Mouse (Mus musculus): ENCODE data around the gene Acot2. TPM values are rescaled to one million over a fixed set of nuclear protein-coding genes. Genes with fewer than 3 reads are reported as not detected.
A peak's percentile ranks its signal among the peaks of the same experiment; 100 is the strongest.

Acot2 gene
- polyA plus RNA-seq, 1 experiment: 3.5 TPM

- H3K27ac ChIP-seq (ENCODE audit: control insufficient read depth, insufficient read depth, low read depth, low read length, poor library complexity): peak within 1 kb of the TSS; percentile 79
- WGBS: under 1% methylated on average over 37 of the region's 37 CpGs
- H3K4me1 ChIP-seq (ENCODE audit: control insufficient read depth, insufficient read depth, low read length): peaks cover 4% of the 10 kb centered on the region; the same call in 1 of the 2 replicates
- H3K4me3 ChIP-seq (replicated peaks; ENCODE audit: control insufficient read depth, low read depth, low read length): peak within 1 kb of the TSS; percentile 86
- TF ChIP-seq POLR2A (IDR thresholded peaks at IDR 0.05; ENCODE audit: borderline replicate concordance, control insufficient read depth, low read depth, low read length) (peak; percentile 80; the same call in 1 of the 2 replicates), CTCF (IDR thresholded peaks at IDR 0.05; ENCODE audit: control insufficient read depth, insufficient read depth, low read length) (no peak)
These were observed 37.2 kb upstream of the Acot2 start, which contains the start of gene Riox1 for GRCm38 (mm10) chr12:83950493-83950839. Gene Riox1 (plus strand): TSS chr12:83950608.

- Histone ChIP-seq H3K4me3 (replicated peaks; ENCODE audit: control insufficient read depth, low read depth, low read length) (peak overlapping the region; percentile 86), H3K4me1 (ENCODE audit: control insufficient read depth, insufficient read depth, low read length) (peaks cover 4% of the 10 kb centered on the region; the same call in 1 of the 2 replicates), H3K27ac (ENCODE audit: control insufficient read depth, insufficient read depth, low read depth, low read length, poor library complexity) (peak overlapping the region; percentile 78)
- 0 out of 2 replicates have a peak, but pooled peaks have one; percentile 15 for TF ChIP-seq POLR2A (IDR thresholded peaks at IDR 0.05; ENCODE audit: borderline replicate concordance, control insufficient read depth, low read depth, low read length)
- TF ChIP-seq CTCF (IDR thresholded peaks at IDR 0.05; ENCODE audit: control insufficient read depth, insufficient read depth, low read length): no peak
- under 1% methylated on average over 116 of the region's 116 CpGs for WGBS
These were observed 36.6 kb upstream of the Acot2 start for GRCm38 (mm10) chr12:83950840-83951701.

GRCm38 (mm10) chr12:83951711-83952575 lies 35.7 kb upstream of the Acot2 start:
- H3K4me1 ChIP-seq (ENCODE audit: control insufficient read depth, insufficient read depth, low read length): peaks cover 4% of the 10 kb centered on the region; the same call in 1 of the 2 replicates
- TF ChIP-seq CTCF (IDR thresholded peaks at IDR 0.05; ENCODE audit: control insufficient read depth, insufficient read depth, low read length) (no peak), POLR2A (IDR thresholded peaks at IDR 0.05; ENCODE audit: borderline replicate concordance, control insufficient read depth, low read depth, low read length) (no peak)
- H3K4me3 ChIP-seq (replicated peaks; ENCODE audit: control insufficient read depth, low read depth, low read length): peak overlapping the region; percentile 86
- WGBS: 76% methylated on average over 32 of the region's 32 CpGs
- peak overlapping the region; percentile 78 for H3K27ac ChIP-seq (ENCODE audit: control insufficient read depth, insufficient read depth, low read depth, low read length, poor library complexity)

GRCm38 (mm10) chr12:83958278-83958677 lies 29.4 kb upstream of the Acot2 start:
- H3K4me3 ChIP-seq (replicated peaks; ENCODE audit: control insufficient read depth, low read depth, low read length): no peak overlapping the region
- H3K27ac ChIP-seq (ENCODE audit: control insufficient read depth, insufficient read depth, low read depth, low read length, poor library complexity): no peak overlapping the region
- 79% methylated on average over 9 of the region's 9 CpGs for WGBS
- 0 out of 2 replicates have a peak, but pooled peaks cover 1% of the 10 kb centered on the region for H3K4me1 ChIP-seq (ENCODE audit: control insufficient read depth, insufficient read depth, low read length)
- TF ChIP-seq CTCF (IDR thresholded peaks at IDR 0.05; ENCODE audit: control insufficient read depth, insufficient read depth, low read length) (no peak), POLR2A (IDR thresholded peaks at IDR 0.05; ENCODE audit: borderline replicate concordance, control insufficient read depth, low read depth, low read length) (no peak)

- no peak overlapping the region for H3K27ac ChIP-seq (ENCODE audit: control insufficient read depth, insufficient read depth, low read depth, low read length, poor library complexity)
- no peak for TF ChIP-seq POLR2A (IDR thresholded peaks at IDR 0.05; ENCODE audit: borderline replicate concordance, control insufficient read depth, low read depth, low read length)
- TF ChIP-seq CTCF (IDR thresholded peaks at IDR 0.05; ENCODE audit: control insufficient read depth, insufficient read depth, low read length): no peak
- no peak overlapping the region for H3K4me3 ChIP-seq (replicated peaks; ENCODE audit: control insufficient read depth, low read depth, low read length)
- 72% methylated on average over 6 of the region's 7 CpGs for WGBS
- H3K4me1 ChIP-seq (ENCODE audit: control insufficient read depth, insufficient read depth, low read length): no peaks in the 10 kb centered on the region
These were observed 22.4 kb upstream of the Acot2 start for GRCm38 (mm10) chr12:83965235-83965634.

DNA sequence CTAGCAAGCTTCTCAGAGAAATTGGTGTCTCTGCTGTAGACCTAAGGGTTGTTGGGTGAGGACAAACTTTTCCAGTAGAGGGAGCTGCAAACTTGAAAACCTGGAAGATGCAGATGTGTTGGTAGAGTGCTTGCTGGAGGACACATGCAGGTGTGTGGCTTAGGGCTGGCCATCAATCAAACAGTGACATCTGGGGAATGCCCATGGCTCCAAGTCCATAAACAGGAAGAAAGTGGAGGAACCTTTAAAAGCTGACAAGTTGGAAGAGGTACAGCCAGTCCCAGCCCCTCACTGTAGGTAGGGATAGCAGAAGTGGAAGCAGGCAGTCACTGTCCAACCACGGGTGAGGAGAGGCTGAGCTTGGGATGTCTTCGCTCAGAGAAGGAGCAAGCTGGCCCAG lies 15.5 kb upstream of the Acot2 start:
- no peak overlapping the region for H3K27ac ChIP-seq (ENCODE audit: control insufficient read depth, insufficient read depth, low read depth, low read length, poor library complexity)
- TF ChIP-seq POLR2A (IDR thresholded peaks at IDR 0.05; ENCODE audit: borderline replicate concordance, control insufficient read depth, low read depth, low read length): no peak
- TF ChIP-seq CTCF (IDR thresholded peaks at IDR 0.05; ENCODE audit: control insufficient read depth, insufficient read depth, low read length): peak; percentile 28; the same call in 1 of the 2 replicates
- H3K4me1 ChIP-seq (ENCODE audit: control insufficient read depth, insufficient read depth, low read length): no peaks in the 10 kb centered on the region; the same call in 1 of the 2 replicates
- no peak overlapping the region for H3K4me3 ChIP-seq (replicated peaks; ENCODE audit: control insufficient read depth, low read depth, low read length)
- 12% methylated on average over 2 of the region's 2 CpGs for WGBS

GRCm38 (mm10) chr12:83978862-83979261 lies 8.8 kb upstream of the Acot2 start:
- Histone ChIP-seq H3K27ac (ENCODE audit: control insufficient read depth, insufficient read depth, low read depth, low read length, poor library complexity) (no peak overlapping the region), H3K4me3 (replicated peaks; ENCODE audit: control insufficient read depth, low read depth, low read length) (no peak overlapping the region), H3K4me1 (ENCODE audit: control insufficient read depth, insufficient read depth, low read length) (no peaks in the 10 kb centered on the region)
- TF ChIP-seq CTCF (IDR thresholded peaks at IDR 0.05; ENCODE audit: control insufficient read depth, insufficient read depth, low read length): no peak
- no peak for TF ChIP-seq POLR2A (IDR thresholded peaks at IDR 0.05; ENCODE audit: borderline replicate concordance, control insufficient read depth, low read depth, low read length)
- 82% methylated on average over 6 of the region's 6 CpGs for WGBS

- H3K4me3 ChIP-seq (replicated peaks; ENCODE audit: control insufficient read depth, low read depth, low read length): no peak overlapping the region
- H3K4me1 ChIP-seq (ENCODE audit: control insufficient read depth, insufficient read depth, low read length): no peaks in the 10 kb centered on the region
- H3K27ac ChIP-seq (ENCODE audit: control insufficient read depth, insufficient read depth, low read depth, low read length, poor library complexity): no peak overlapping the region
- WGBS: 80% methylated on average over 4 of the region's 4 CpGs
- no peak for TF ChIP-seq POLR2A (IDR thresholded peaks at IDR 0.05; ENCODE audit: borderline replicate concordance, control insufficient read depth, low read depth, low read length)
- TF ChIP-seq CTCF (IDR thresholded peaks at IDR 0.05; ENCODE audit: control insufficient read depth, insufficient read depth, low read length): no peak
These were observed 6.0 kb upstream of the Acot2 start for GRCm38 (mm10) chr12:83981615-83982014.

Measured in bone marrow, adult 2 months (tissue).